Mouse (Mus musculus): ENCODE measurements around the gene 4930524N10Rik.

DNA sequence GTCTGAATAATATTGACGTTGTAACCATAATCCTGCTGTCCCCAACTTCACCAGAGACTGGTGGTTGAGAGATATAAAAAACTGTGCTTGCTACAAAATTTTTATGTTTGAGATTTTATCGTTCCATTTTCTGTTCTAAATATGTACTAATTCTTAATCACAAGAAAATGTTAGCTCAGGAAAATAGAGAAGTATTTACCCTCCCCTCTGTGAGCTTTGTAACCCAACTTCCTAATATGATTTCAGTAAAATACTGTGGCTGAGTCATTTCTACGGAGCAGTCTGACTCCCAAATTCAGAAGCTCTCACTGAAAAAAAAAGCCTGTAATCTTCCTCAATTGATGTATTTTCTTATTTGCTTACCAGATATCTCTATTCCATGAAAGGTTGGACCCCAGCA is 4.7 kb upstream of the 4930524N10Rik start:
- no peak for TF ChIP-seq POLR2A (IDR thresholded peaks at IDR 0.05; ENCODE audit: low read depth, low read length)
- TF ChIP-seq CTCF (IDR thresholded peaks at IDR 0.05; ENCODE audit: extremely low read depth, insufficient read length, insufficient replicate concordance, low read depth, low read length): no peak

Measured in small intestine, adult 2 months (tissue).